Mouse (Mus musculus) liver, embryonic 11.5 days (tissue): ENCODE data around the gene Cdh13. TPM values are rescaled to one million over a fixed set of nuclear protein-coding genes. Genes with fewer than 3 reads are reported as not detected.

ENCODE experiments used
- ATAC-seq: fragments of 200-750 bp; cut with Nextera tagmentation; replicated peaks from 2 replicates; pipeline ENCODE4 v1.8.0; 2017; ENCODE audit warnings: moderate number of reproducible peaks, mild to moderate bottlenecking, moderate TSS enrichment, moderate library complexity; ENCODE audit not compliant: low FRiP score
- DNase-seq: peaks from one replicate; pipeline ENCODE4 v3.0.0-alpha.2; 2017; ENCODE audit warnings: low spot score
- H3K27ac ChIP-seq: fragments of 300-500 bp; sonication (generic); 2 replicates; pipeline ENCODE4 v1.5.1; 2014; ENCODE audit warnings: mild to moderate bottlenecking, low read depth, low read length, control low read depth
- H3K27me3 ChIP-seq: fragments of 300-500 bp; sonication (generic); replicated peaks from 2 replicates; pipeline ENCODE4 v1.6.1; 2014; ENCODE audit warnings: low read length, mixed read lengths; ENCODE audit not compliant: control insufficient read depth, insufficient read depth
- H3K36me3 ChIP-seq: fragments of 300-500 bp; sonication (generic); 2 replicates; pipeline ENCODE4 v1.6.1; 2014; ENCODE audit warnings: mild to moderate bottlenecking, low read length, moderate library complexity, mixed read lengths; ENCODE audit not compliant: control insufficient read depth, insufficient read depth
- H3K4me1 ChIP-seq: fragments of 300-500 bp; sonication (generic); replicated peaks from 2 replicates; pipeline ENCODE4 v1.6.1; 2014; ENCODE audit warnings: low read length, mixed read lengths; ENCODE audit not compliant: control insufficient read depth, insufficient read depth
- H3K4me2 ChIP-seq: fragments of 300-500 bp; sonication (generic); 2 replicates; pipeline ENCODE4 v1.6.1; 2014; ENCODE audit warnings: mild to moderate bottlenecking, control low read depth, moderate library complexity
- H3K4me3 ChIP-seq: fragments of 300-500 bp; sonication (generic); 2 replicates; pipeline ENCODE4 v1.5.1; 2014; ENCODE audit warnings: low read depth, low read length, control low read depth
- H3K9ac ChIP-seq: fragments of 300-500 bp; sonication (generic); 2 replicates; pipeline ENCODE4 v1.6.1; 2014; ENCODE audit warnings: low read depth, low read length, control low read depth
- H3K9me3 ChIP-seq: fragments of 300-500 bp; sonication (generic); 2 replicates; pipeline ENCODE4 v1.6.1; 2016; ENCODE audit warnings: low read length, inconsistent platforms, mixed read lengths; ENCODE audit not compliant: control insufficient read depth
- WGBS: fragments of 180-500 bp; shearing (Covaris S2); extraction: QIAGEN DNeasy Blood & Tissue Kit; methylation state at CpG from one replicate; pipeline ENCODE4 v1.1.7; 2014; 5-methylcytosine and 5-hydroxymethylcytosine counted together
- polyA plus RNA-seq: library from polyadenylated mRNA; unstranded; fragments of >200 nt; fragmentation: Nextera tagmentation; extraction: Ambion mirVana; gene quantifications from 2 replicates; pipeline ENCODE4 v1.2.1, GENCODE M21; 2014

Gene Cdh13
- polyA plus RNA-seq, 1 experiment from 2014 or later: 2.9 TPM

GRCm38 (mm10) chr8:118518742-118519102, 235.2 kb downstream of the Cdh13 start:
- DNase-seq (no peak), ATAC-seq (no peak)
- 52% methylated on average over 3 of the region's 3 CpGs for WGBS
- Histone ChIP-seq H3K4me2 (no peak overlapping the region), H3K27ac (no peak overlapping the region), H3K4me3 (no peak overlapping the region), H3K9me3 (no peaks in the 10 kb centered on the region), H3K36me3 (no peaks in the 10 kb centered on the region), H3K27me3 (no peaks in the 10 kb centered on the region), H3K9ac (no peak overlapping the region), H3K4me1 (no peaks in the 10 kb centered on the region)

- Histone ChIP-seq H3K4me3 (no peak overlapping the region), H3K9me3 (no peaks in the 10 kb centered on the region), H3K27ac (no peak overlapping the region), H3K4me2 (no peak overlapping the region), H3K36me3 (no peaks in the 10 kb centered on the region), H3K4me1 (no peaks in the 10 kb centered on the region), H3K27me3 (no peaks in the 10 kb centered on the region), H3K9ac (no peak overlapping the region)
- 83% methylated on average over 1 of the region's 1 CpGs for WGBS
- ATAC-seq: no peak
- DNase-seq: no peak
These were observed 240.4 kb downstream of the Cdh13 start for GRCm38 (mm10) chr8:118523922-118524321.

GRCm38 (mm10) chr8:118538816-118539558, 255.5 kb downstream of the Cdh13 start:
- H3K9me3 ChIP-seq: no peaks in the 10 kb centered on the region
- no peak for ATAC-seq
- no peaks in the 10 kb centered on the region for H3K4me1 ChIP-seq
- no peaks in the 10 kb centered on the region for H3K27me3 ChIP-seq
- no peak overlapping the region for H3K4me2 ChIP-seq
- WGBS: 79% methylated on average over 8 of the region's 8 CpGs
- no peak for DNase-seq
- no peak overlapping the region for H3K27ac ChIP-seq
- no peaks in the 10 kb centered on the region for H3K36me3 ChIP-seq
- H3K9ac ChIP-seq: no peak overlapping the region
- H3K4me3 ChIP-seq: no peak overlapping the region

GRCm38 (mm10) chr8:118539559-118539819, 256.0 kb downstream of the Cdh13 start:
- Histone ChIP-seq H3K4me2 (no peak overlapping the region), H3K27me3 (no peaks in the 10 kb centered on the region), H3K9me3 (no peaks in the 10 kb centered on the region), H3K4me3 (no peak overlapping the region), H3K27ac (no peak overlapping the region), H3K36me3 (no peaks in the 10 kb centered on the region), H3K9ac (no peak overlapping the region), H3K4me1 (no peaks in the 10 kb centered on the region)
- DNase-seq (no peak), ATAC-seq (no peak)
- 58% methylated on average over 5 of the region's 5 CpGs for WGBS

- H3K9me3 ChIP-seq: no peaks in the 10 kb centered on the region
- ATAC-seq (no peak), DNase-seq (no peak)
- H3K4me1 ChIP-seq: no peaks in the 10 kb centered on the region
- H3K9ac ChIP-seq: no peak overlapping the region
- no peak overlapping the region for H3K4me2 ChIP-seq
- H3K27ac ChIP-seq: no peak overlapping the region
- WGBS: 85% methylated on average over 4 of the region's 4 CpGs
- H3K36me3 ChIP-seq: no peaks in the 10 kb centered on the region
- H3K4me3 ChIP-seq: no peak overlapping the region
- H3K27me3 ChIP-seq: no peaks in the 10 kb centered on the region
These were observed 256.4 kb downstream of the Cdh13 start for GRCm38 (mm10) chr8:118539941-118540340.

- 83% methylated on average over 14 of the region's 14 CpGs for WGBS
- Histone ChIP-seq H3K36me3 (no peaks in the 10 kb centered on the region), H3K4me3 (no peak overlapping the region), H3K9ac (no peak overlapping the region), H3K9me3 (no peaks in the 10 kb centered on the region), H3K27me3 (no peaks in the 10 kb centered on the region), H3K27ac (no peak overlapping the region), H3K4me1 (no peaks in the 10 kb centered on the region), H3K4me2 (no peak overlapping the region)
- DNase-seq (no peak), ATAC-seq (no peak)
These were observed 268.9 kb downstream of the Cdh13 start for GRCm38 (mm10) chr8:118552397-118552796.

GRCm38 (mm10) chr8:118552842-118553241, 269.3 kb downstream of the Cdh13 start:
- 75% methylated on average over 4 of the region's 4 CpGs for WGBS
- DNase-seq (no peak), ATAC-seq (no peak)
- Histone ChIP-seq H3K27ac (no peak overlapping the region), H3K4me1 (no peaks in the 10 kb centered on the region), H3K9me3 (no peaks in the 10 kb centered on the region), H3K36me3 (no peaks in the 10 kb centered on the region), H3K9ac (no peak overlapping the region), H3K4me3 (no peak overlapping the region), H3K27me3 (no peaks in the 10 kb centered on the region), H3K4me2 (no peak overlapping the region)

- Histone ChIP-seq H3K9ac (no peak overlapping the region), H3K4me1 (no peaks in the 10 kb centered on the region), H3K27ac (no peak overlapping the region), H3K9me3 (no peaks in the 10 kb centered on the region), H3K4me2 (no peak overlapping the region), H3K4me3 (no peak overlapping the region), H3K36me3 (no peaks in the 10 kb centered on the region), H3K27me3 (no peaks in the 10 kb centered on the region)
- 67% methylated on average over 6 of the region's 6 CpGs for WGBS
- DNase-seq: no peak
- no peak for ATAC-seq
These were observed 280.5 kb downstream of the Cdh13 start for GRCm38 (mm10) chr8:118564024-118564423.

GRCm38 (mm10) chr8:118565186-118565585, 281.7 kb downstream of the Cdh13 start:
- DNase-seq: no peak
- no peak for ATAC-seq
- no peaks in the 10 kb centered on the region for H3K27me3 ChIP-seq
- H3K36me3 ChIP-seq: no peaks in the 10 kb centered on the region
- H3K9ac ChIP-seq: no peak overlapping the region
- H3K4me1 ChIP-seq: no peaks in the 10 kb centered on the region
- no peak overlapping the region for H3K4me2 ChIP-seq
- H3K4me3 ChIP-seq: no peak overlapping the region
- H3K9me3 ChIP-seq: no peaks in the 10 kb centered on the region
- WGBS: 87% methylated on average over 5 of the region's 5 CpGs
- H3K27ac ChIP-seq: no peak overlapping the region
